Mouse (Mus musculus): ENCODE data around the gene Cdr1. TPM values are rescaled to one million over a fixed set of nuclear protein-coding genes. Genes with fewer than 3 reads are reported as not detected.

The Cdr1 gene
- 0.21 and 0.32 TPM in 2 replicates for polyA plus RNA-seq (2014; fragmentation: Nextera tagmentation; extraction: Ambion mirVana)

DNA sequence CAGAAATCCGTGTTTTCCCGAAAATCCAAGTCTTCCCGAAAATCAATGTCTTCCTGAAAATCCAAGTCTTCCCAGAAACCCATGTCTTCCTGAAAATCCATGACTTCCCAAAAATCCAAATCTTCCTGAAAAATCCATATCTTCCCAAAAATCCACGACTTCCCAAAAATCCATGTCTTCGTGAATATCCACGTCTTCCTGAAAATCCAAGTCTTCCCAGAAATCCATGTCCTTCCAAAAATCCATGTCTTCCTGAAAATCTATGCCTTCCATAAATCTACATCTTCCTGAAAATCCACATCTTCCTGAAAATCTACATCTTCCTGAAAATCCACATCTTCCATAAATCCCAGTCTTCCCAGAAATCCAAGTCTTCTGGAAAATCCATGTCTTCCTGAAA, at the start of gene Cdr1:
TSS of gene Cdr1 (minus strand) at position 101 of the 400 bp plus-strand sequence.
- no peak for DNase-seq (ENCODE audit: low spot score)
- H3K27me3 ChIP-seq (ENCODE audit: control insufficient read depth, insufficient read depth, low read length), result no peaks in the 10 kb centered on the region
- no peak within 1 kb of the TSS for H3K27ac ChIP-seq (replicated peaks; ENCODE audit: low read depth, low read length)
- H3K4me3 ChIP-seq (ENCODE audit: low read depth, low read length), result no peak within 1 kb of the TSS
- H3K9me3 ChIP-seq (replicated peaks; ENCODE audit: control insufficient read depth, low read length), result no peaks in the 10 kb centered on the region
- WGBS, result 92% methylated on average over 6 of the region's 6 CpGs
- no peaks in the 10 kb centered on the region for H3K36me3 ChIP-seq (replicated peaks; ENCODE audit: control insufficient read depth, insufficient read depth, low read depth, low read length)
- H3K4me1 ChIP-seq (ENCODE audit: control insufficient read depth, insufficient read depth, low read length), result no peaks in the 10 kb centered on the region
- no peak within 1 kb of the TSS for H3K4me2 ChIP-seq (ENCODE audit: low read depth, low read length)
- no peak within 1 kb of the TSS for H3K9ac ChIP-seq (replicated peaks; ENCODE audit: low read length)
- no peak for ATAC-seq (replicated peaks; ENCODE audit: insufficient number of reproducible peaks, low FRiP score, low TSS enrichment, low read depth)

GRCm38 (mm10) chrX:61185869-61186268, 511 bp upstream of the Cdr1 start:
- H3K4me3 ChIP-seq (ENCODE audit: low read depth, low read length), result no peak overlapping the region
- H3K9ac ChIP-seq (replicated peaks; ENCODE audit: low read length), result no peak overlapping the region
- no peaks in the 10 kb centered on the region for H3K36me3 ChIP-seq (replicated peaks; ENCODE audit: control insufficient read depth, insufficient read depth, low read depth, low read length)
- H3K4me2 ChIP-seq (ENCODE audit: low read depth, low read length), result no peak overlapping the region
- no peaks in the 10 kb centered on the region for H3K9me3 ChIP-seq (replicated peaks; ENCODE audit: control insufficient read depth, low read length)
- WGBS, result 96% methylated on average over 6 of the region's 6 CpGs
- ATAC-seq (replicated peaks; ENCODE audit: insufficient number of reproducible peaks, low FRiP score, low TSS enrichment, low read depth), result no peak
- H3K27me3 ChIP-seq (ENCODE audit: control insufficient read depth, insufficient read depth, low read length), result no peaks in the 10 kb centered on the region
- no peaks in the 10 kb centered on the region for H3K4me1 ChIP-seq (ENCODE audit: control insufficient read depth, insufficient read depth, low read length)
- H3K27ac ChIP-seq (replicated peaks; ENCODE audit: low read depth, low read length), result no peak overlapping the region
- DNase-seq (ENCODE audit: low spot score), result no peak

DNA sequence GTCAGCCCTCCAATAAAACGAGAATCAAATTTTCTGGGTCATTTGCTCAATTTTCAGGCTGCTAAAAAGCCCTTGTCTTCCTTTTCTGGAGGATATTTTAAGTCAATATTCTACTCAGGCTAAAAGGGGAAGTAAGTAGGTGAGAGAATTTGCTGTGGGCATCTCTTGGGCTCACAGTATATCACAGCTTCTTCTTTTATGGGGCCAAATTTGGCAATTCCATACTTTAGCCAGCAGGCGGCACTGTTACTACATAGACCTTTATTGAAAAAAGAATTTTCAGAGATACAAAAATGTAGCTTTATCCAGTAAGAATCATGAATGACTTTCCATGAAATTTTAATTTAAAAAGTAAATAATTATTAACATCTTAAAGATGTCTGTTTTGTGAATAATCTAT, 18.8 kb downstream of the Cdr1 start:
- ATAC-seq (replicated peaks; ENCODE audit: insufficient number of reproducible peaks, low FRiP score, low TSS enrichment, low read depth) (no peak), DNase-seq (ENCODE audit: low spot score) (peak; percentile 65)

GRCm38 (mm10) chrX:61161249-61161648, 24.1 kb downstream of the Cdr1 start:
- Histone ChIP-seq H3K4me1 (ENCODE audit: control insufficient read depth, insufficient read depth, low read length) (no peaks in the 10 kb centered on the region), H3K9ac (replicated peaks; ENCODE audit: low read length) (no peak overlapping the region), H3K9me3 (replicated peaks; ENCODE audit: control insufficient read depth, low read length) (no peaks in the 10 kb centered on the region), H3K4me2 (ENCODE audit: low read depth, low read length) (no peak overlapping the region), H3K4me3 (ENCODE audit: low read depth, low read length) (no peak overlapping the region), H3K27ac (replicated peaks; ENCODE audit: low read depth, low read length) (no peak overlapping the region), H3K36me3 (replicated peaks; ENCODE audit: control insufficient read depth, insufficient read depth, low read depth, low read length) (no peaks in the 10 kb centered on the region), H3K27me3 (ENCODE audit: control insufficient read depth, insufficient read depth, low read length) (no peaks in the 10 kb centered on the region)
- ATAC-seq (replicated peaks; ENCODE audit: insufficient number of reproducible peaks, low FRiP score, low TSS enrichment, low read depth) (no peak), DNase-seq (ENCODE audit: low spot score) (no peak)
- WGBS, result 71% methylated on average over 2 of the region's 2 CpGs

More for the DNA sequence above, 18.8 kb downstream of the Cdr1 start:
- Histone ChIP-seq H3K9me3 (replicated peaks; ENCODE audit: control insufficient read depth, low read length) (no peaks in the 10 kb centered on the region), H3K27ac (replicated peaks; ENCODE audit: low read depth, low read length) (no peak overlapping the region), H3K4me2 (ENCODE audit: low read depth, low read length) (no peak overlapping the region), H3K36me3 (replicated peaks; ENCODE audit: control insufficient read depth, insufficient read depth, low read depth, low read length) (no peaks in the 10 kb centered on the region), H3K9ac (replicated peaks; ENCODE audit: low read length) (no peak overlapping the region), H3K4me1 (ENCODE audit: control insufficient read depth, insufficient read depth, low read length) (no peaks in the 10 kb centered on the region), H3K4me3 (ENCODE audit: low read depth, low read length) (no peak overlapping the region), H3K27me3 (ENCODE audit: control insufficient read depth, insufficient read depth, low read length) (no peaks in the 10 kb centered on the region)
- WGBS, result 47% methylated on average over 2 of the region's 2 CpGs

DNA sequence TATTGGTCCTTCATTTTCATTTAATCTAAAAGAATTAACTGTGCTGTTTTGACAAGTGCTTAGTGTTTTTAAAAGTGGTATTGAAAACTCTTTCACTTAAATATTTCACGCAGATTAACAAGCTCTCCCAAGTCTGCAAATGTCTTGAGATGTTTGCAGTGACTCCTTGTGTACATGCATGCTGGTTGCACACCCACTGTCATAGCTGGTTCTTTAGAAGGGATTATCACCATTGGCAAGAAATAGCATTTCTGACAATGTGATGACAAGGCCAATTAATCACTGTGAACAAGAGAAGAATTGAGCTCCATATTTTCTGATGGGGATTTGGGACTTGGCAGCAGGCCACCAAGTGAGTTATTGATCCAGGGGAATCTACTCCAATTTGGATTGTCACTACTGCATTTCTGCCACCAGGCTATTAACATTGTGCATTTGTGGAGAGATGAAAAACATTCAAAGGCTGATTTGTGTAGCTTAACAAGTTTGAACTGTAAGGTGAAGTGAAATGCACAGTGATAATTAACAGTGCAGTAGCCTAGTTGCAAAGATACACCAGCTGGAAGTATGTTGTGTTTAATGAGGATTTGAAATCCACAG, 30.6 kb downstream of the Cdr1 start:
- H3K36me3 ChIP-seq (replicated peaks; ENCODE audit: control insufficient read depth, insufficient read depth, low read depth, low read length), result no peaks in the 10 kb centered on the region
- no peaks in the 10 kb centered on the region for H3K4me1 ChIP-seq (ENCODE audit: control insufficient read depth, insufficient read depth, low read length)
- no peaks in the 10 kb centered on the region for H3K27me3 ChIP-seq (ENCODE audit: control insufficient read depth, insufficient read depth, low read length)
- no peaks in the 10 kb centered on the region for H3K9me3 ChIP-seq (replicated peaks; ENCODE audit: control insufficient read depth, low read length)
- no peak overlapping the region for H3K4me3 ChIP-seq (ENCODE audit: low read depth, low read length)
- WGBS, result 74% methylated on average over 1 of the region's 1 CpGs
- no peak overlapping the region for H3K27ac ChIP-seq (replicated peaks; ENCODE audit: low read depth, low read length)
- DNase-seq (ENCODE audit: low spot score) (no peak), ATAC-seq (replicated peaks; ENCODE audit: insufficient number of reproducible peaks, low FRiP score, low TSS enrichment, low read depth) (no peak)
- H3K9ac ChIP-seq (replicated peaks; ENCODE audit: low read length), result no peak overlapping the region
- H3K4me2 ChIP-seq (ENCODE audit: low read depth, low read length), result no peak overlapping the region

- Histone ChIP-seq H3K9ac (replicated peaks; ENCODE audit: low read length) (no peak overlapping the region), H3K9me3 (replicated peaks; ENCODE audit: control insufficient read depth, low read length) (no peaks in the 10 kb centered on the region), H3K36me3 (replicated peaks; ENCODE audit: control insufficient read depth, insufficient read depth, low read depth, low read length) (no peaks in the 10 kb centered on the region), H3K4me1 (ENCODE audit: control insufficient read depth, insufficient read depth, low read length) (no peaks in the 10 kb centered on the region), H3K4me3 (ENCODE audit: low read depth, low read length) (no peak overlapping the region), H3K27ac (replicated peaks; ENCODE audit: low read depth, low read length) (no peak overlapping the region), H3K4me2 (ENCODE audit: low read depth, low read length) (no peak overlapping the region), H3K27me3 (ENCODE audit: control insufficient read depth, insufficient read depth, low read length) (no peaks in the 10 kb centered on the region)
- DNase-seq (ENCODE audit: low spot score), result no peak
- 60% methylated on average over 3 of the region's 3 CpGs for WGBS
- ATAC-seq (replicated peaks; ENCODE audit: insufficient number of reproducible peaks, low FRiP score, low TSS enrichment, low read depth), result no peak
Observed at GRCm38 (mm10) chrX:61154246-61154645, 31.1 kb downstream of the Cdr1 start.

GRCm38 (mm10) chrX:61146569-61146968, 38.8 kb downstream of the Cdr1 start:
- no peak for ATAC-seq (replicated peaks; ENCODE audit: insufficient number of reproducible peaks, low FRiP score, low TSS enrichment, low read depth)
- Histone ChIP-seq H3K9ac (replicated peaks; ENCODE audit: low read length) (no peak overlapping the region), H3K36me3 (replicated peaks; ENCODE audit: control insufficient read depth, insufficient read depth, low read depth, low read length) (no peaks in the 10 kb centered on the region), H3K27ac (replicated peaks; ENCODE audit: low read depth, low read length) (no peak overlapping the region), H3K4me1 (ENCODE audit: control insufficient read depth, insufficient read depth, low read length) (no peaks in the 10 kb centered on the region), H3K27me3 (ENCODE audit: control insufficient read depth, insufficient read depth, low read length) (no peaks in the 10 kb centered on the region), H3K4me3 (ENCODE audit: low read depth, low read length) (no peak overlapping the region), H3K4me2 (ENCODE audit: low read depth, low read length) (no peak overlapping the region), H3K9me3 (replicated peaks; ENCODE audit: control insufficient read depth, low read length) (no peaks in the 10 kb centered on the region)
- WGBS, result 39% methylated on average over 2 of the region's 2 CpGs
- DNase-seq (ENCODE audit: low spot score), result no peak

GRCm38 (mm10) chrX:61145416-61145815, 39.9 kb downstream of the Cdr1 start:
- DNase-seq (ENCODE audit: low spot score), result no peak
- Histone ChIP-seq H3K9ac (replicated peaks; ENCODE audit: low read length) (no peak overlapping the region), H3K4me2 (ENCODE audit: low read depth, low read length) (no peak overlapping the region), H3K36me3 (replicated peaks; ENCODE audit: control insufficient read depth, insufficient read depth, low read depth, low read length) (no peaks in the 10 kb centered on the region), H3K4me3 (ENCODE audit: low read depth, low read length) (no peak overlapping the region), H3K9me3 (replicated peaks; ENCODE audit: control insufficient read depth, low read length) (no peaks in the 10 kb centered on the region), H3K27me3 (ENCODE audit: control insufficient read depth, insufficient read depth, low read length) (no peaks in the 10 kb centered on the region), H3K27ac (replicated peaks; ENCODE audit: low read depth, low read length) (no peak overlapping the region), H3K4me1 (ENCODE audit: control insufficient read depth, insufficient read depth, low read length) (no peaks in the 10 kb centered on the region)
- no peak for ATAC-seq (replicated peaks; ENCODE audit: insufficient number of reproducible peaks, low FRiP score, low TSS enrichment, low read depth)
- WGBS, result 73% methylated on average over 2 of the region's 2 CpGs
